8 mouse cellular contexts compared by ENCODE assay signal in genomic region chr11:120785145-120785544, GRCm38 (mm10). TPM values are rescaled to one million over a fixed set of nuclear protein-coding genes. Genes with fewer than 3 reads are reported as not detected.
DNase-seq lines count a peak whose midpoint lies in the region; ATAC-seq lines count a peak whose summit lies in the region.

No protein-coding gene starts in this region.

- 0 out of 2 replicates have a peak, but pooled peaks cover 6% of the 10 kb centered on the region for H3K27me3 ChIP-seq in kidney, embryonic 15.5 days
- no peaks in the 10 kb centered on the region; the same call in 1 of the 2 replicates for H3K27me3 ChIP-seq in hindbrain, embryonic 12.5 days
- peaks cover 4% of the 10 kb centered on the region; the same call in 1 of the 2 replicates for H3K27me3 ChIP-seq in midbrain, embryonic 12.5 days

- H3K36me3 ChIP-seq in kidney, embryonic 15.5 days, result peaks cover 54% of the 10 kb centered on the region
- peaks cover 55% of the 10 kb centered on the region for H3K36me3 ChIP-seq in hindbrain, embryonic 12.5 days
- peaks cover 57% of the 10 kb centered on the region for H3K36me3 ChIP-seq in midbrain, embryonic 12.5 days

- H3K4me3 ChIP-seq in kidney, embryonic 15.5 days (replicated peaks), result peak overlapping the region; percentile 97
- H3K4me3 ChIP-seq in brown adipose tissue, adult 24 weeks (ENCODE audit: insufficient read depth, low read depth, low read length), result peak overlapping the region; percentile 98
- peak overlapping the region; percentile 100 for H3K4me3 ChIP-seq in hindbrain, embryonic 12.5 days
- H3K4me3 ChIP-seq in midbrain, embryonic 12.5 days, result peak overlapping the region; percentile 80

- peak overlapping the region; percentile 84 for H3K27ac ChIP-seq in kidney, embryonic 15.5 days
- no peak overlapping the region for H3K27ac ChIP-seq in brown adipose tissue, adult 24 weeks (replicated peaks; ENCODE audit: low read depth, low read length)
- no peak overlapping the region for H3K27ac ChIP-seq in hindbrain, embryonic 12.5 days
- H3K27ac ChIP-seq in midbrain, embryonic 12.5 days (replicated peaks), result no peak overlapping the region

- WGBS in kidney, embryonic 15.5 days, result 35% methylated on average over 9 of the region's 9 CpGs
- WGBS in hindbrain, embryonic 12.5 days, result 35% methylated on average over 9 of the region's 9 CpGs
- WGBS in midbrain, embryonic 12.5 days, result 39% methylated on average over 9 of the region's 9 CpGs

- H3K9ac ChIP-seq in kidney, embryonic 15.5 days, result peak overlapping the region; percentile 87
- peak overlapping the region; percentile 96 for H3K9ac ChIP-seq in hindbrain, embryonic 12.5 days
- H3K9ac ChIP-seq in midbrain, embryonic 12.5 days (replicated peaks), result peak overlapping the region; percentile 84

- peaks cover 25% of the 10 kb centered on the region for H3K4me1 ChIP-seq in kidney, embryonic 15.5 days
- peaks cover 9% of the 10 kb centered on the region for H3K4me1 ChIP-seq in brown adipose tissue, adult 24 weeks (ENCODE audit: control insufficient read depth, insufficient read depth, insufficient read length, low read length)
- peaks cover 19% of the 10 kb centered on the region for H3K4me1 ChIP-seq in hindbrain, embryonic 12.5 days
- H3K4me1 ChIP-seq in midbrain, embryonic 12.5 days, result peaks cover 22% of the 10 kb centered on the region

- ATAC-seq in kidney, embryonic 15.5 days (replicated peaks; ENCODE audit: low FRiP score), result no peak
- ATAC-seq in hindbrain, embryonic 12.5 days (ENCODE audit: low FRiP score), result no peak
- ATAC-seq in midbrain, embryonic 12.5 days (ENCODE audit: low FRiP score, low read depth), result no peak
- ATAC-seq in megakaryocyte progenitor cell, adult 5-6 weeks (replicated peaks; ENCODE audit: poor library complexity), result no peak

- intact Hi-C loops in left cerebral cortex, postnatal 4 days (cut with DNase I), result loop anchor here (10.0 kb wide), 1 partner anchor 170 kb away; the partner anchor contains the start of gene Pcyt2

- H3K4me2 ChIP-seq in kidney, embryonic 15.5 days, result peak overlapping the region; percentile 94
- peak overlapping the region; percentile 97 for H3K4me2 ChIP-seq in hindbrain, embryonic 12.5 days (replicated peaks)
- peak overlapping the region; percentile 95 for H3K4me2 ChIP-seq in midbrain, embryonic 12.5 days (replicated peaks)

- H3K9me3 ChIP-seq in kidney, embryonic 15.5 days (replicated peaks), result no peaks in the 10 kb centered on the region
- no peaks in the 10 kb centered on the region for H3K9me3 ChIP-seq in hindbrain, embryonic 12.5 days (replicated peaks)
- H3K9me3 ChIP-seq in midbrain, embryonic 12.5 days, result no peaks in the 10 kb centered on the region

- DNase-seq in kidney, postnatal 36 days, result no peak
- DNase-seq in ovary, postnatal 36 days (ENCODE audit: low spot score), result no peak
- no peak for DNase-seq in left cerebral cortex, postnatal 4 days

RNA-seq across cellular contexts. Expression of gene Gps1, which starts 1.1 kb away (rescaled TPM):
- polyA plus RNA-seq in kidney, embryonic 15.5 days (2015; fragmentation: Nextera tagmentation; extraction: Ambion mirVana), result 200 and 215 TPM in 2 replicates
- 48.9 and 60.0 TPM in 2 replicates for polyA plus RNA-seq in brown adipose tissue, adult 24 weeks (2012; ENCODE audit: insufficient read depth, insufficient read length, missing spikeins)
- 223 and 232 TPM in 2 replicates for polyA plus RNA-seq in hindbrain, embryonic 12.5 days (2016; fragmentation: Nextera tagmentation; extraction: Ambion mirVana)
- 235 and 248 TPM in 2 replicates for polyA plus RNA-seq in midbrain, embryonic 12.5 days (2016; fragmentation: Nextera tagmentation; extraction: Ambion mirVana)
- 81.2 and 99.9 TPM in 2 replicates for total RNA-seq in megakaryocyte progenitor cell, adult 5-6 weeks (2015)
- total RNA-seq in megakaryocyte progenitor cell, adult 5-6 weeks (2017), result 90.0 and 93.4 TPM in 2 replicates
- total RNA-seq in left cerebral cortex, postnatal 4 days (2021), result 100 to 1,000 TPM; 142 to 154 TPM

RNA-seq across cellular contexts. Expression of gene Rfng, which starts 1.1 kb away (rescaled TPM):
- 36.5 and 39.9 TPM in 2 replicates for polyA plus RNA-seq in kidney, embryonic 15.5 days (2015; fragmentation: Nextera tagmentation; extraction: Ambion mirVana)
- 14.0 and 15.1 TPM in 2 replicates for polyA plus RNA-seq in brown adipose tissue, adult 24 weeks (2012; ENCODE audit: insufficient read depth, insufficient read length, missing spikeins)
- polyA plus RNA-seq in hindbrain, embryonic 12.5 days (2016; fragmentation: Nextera tagmentation; extraction: Ambion mirVana), result 68.5 and 70.1 TPM in 2 replicates
- polyA plus RNA-seq in midbrain, embryonic 12.5 days (2016; fragmentation: Nextera tagmentation; extraction: Ambion mirVana), result 63.4 and 66.4 TPM in 2 replicates
- total RNA-seq in megakaryocyte progenitor cell, adult 5-6 weeks (2015), result 11.6 and 12.2 TPM in 2 replicates
- 2.7 and 5.2 TPM in 2 replicates for total RNA-seq in megakaryocyte progenitor cell, adult 5-6 weeks (2017)
- 10 to 100 TPM; 82.1 to 87.1 TPM for total RNA-seq in left cerebral cortex, postnatal 4 days (2021)

RNA-seq across cellular contexts. Expression of gene Dus1l, which starts 11.1 kb away (rescaled TPM):
- polyA plus RNA-seq in kidney, embryonic 15.5 days (2015; fragmentation: Nextera tagmentation; extraction: Ambion mirVana), result 74.2 and 87.2 TPM in 2 replicates
- 20.1 and 31.0 TPM in 2 replicates for polyA plus RNA-seq in brown adipose tissue, adult 24 weeks (2012; ENCODE audit: insufficient read depth, insufficient read length, missing spikeins)
- 54.5 and 60.0 TPM in 2 replicates for polyA plus RNA-seq in hindbrain, embryonic 12.5 days (2016; fragmentation: Nextera tagmentation; extraction: Ambion mirVana)
- polyA plus RNA-seq in midbrain, embryonic 12.5 days (2016; fragmentation: Nextera tagmentation; extraction: Ambion mirVana), result 64.2 and 67.6 TPM in 2 replicates
- 65.0 and 77.7 TPM in 2 replicates for total RNA-seq in megakaryocyte progenitor cell, adult 5-6 weeks (2015)
- 53.8 and 60.4 TPM in 2 replicates for total RNA-seq in megakaryocyte progenitor cell, adult 5-6 weeks (2017)
- 10 to 100 TPM; 40.2 to 45.5 TPM for total RNA-seq in left cerebral cortex, postnatal 4 days (2021)

RNA-seq across cellular contexts. Expression of gene Hmga1b, which starts 22.6 kb away (rescaled TPM):
- polyA plus RNA-seq in kidney, embryonic 15.5 days (2015; fragmentation: Nextera tagmentation; extraction: Ambion mirVana), result 3.8 and 6.1 TPM in 2 replicates
- 14.9 and 15.4 TPM in 2 replicates for polyA plus RNA-seq in brown adipose tissue, adult 24 weeks (2012; ENCODE audit: insufficient read depth, insufficient read length, missing spikeins)
- 3.0 and 4.0 TPM in 2 replicates for polyA plus RNA-seq in hindbrain, embryonic 12.5 days (2016; fragmentation: Nextera tagmentation; extraction: Ambion mirVana)
- 5.4 and 6.8 TPM in 2 replicates for polyA plus RNA-seq in midbrain, embryonic 12.5 days (2016; fragmentation: Nextera tagmentation; extraction: Ambion mirVana)
- total RNA-seq in megakaryocyte progenitor cell, adult 5-6 weeks (2015), result 28.6 and 31.3 TPM in 2 replicates
- 20.6 and 25.8 TPM in 2 replicates for total RNA-seq in megakaryocyte progenitor cell, adult 5-6 weeks (2017)
- total RNA-seq in left cerebral cortex, postnatal 4 days (2021), result 10 to 100 TPM; 29.6 to 85.6 TPM

RNA-seq across cellular contexts. Expression of gene Fasn, which starts 39.2 kb away (rescaled TPM):
- polyA plus RNA-seq in kidney, embryonic 15.5 days (2015; fragmentation: Nextera tagmentation; extraction: Ambion mirVana), result 44.1 and 51.8 TPM in 2 replicates
- polyA plus RNA-seq in brown adipose tissue, adult 24 weeks (2012; ENCODE audit: insufficient read depth, insufficient read length, missing spikeins), result 5,806 and 7,060 TPM in 2 replicates
- 115 and 120 TPM in 2 replicates for polyA plus RNA-seq in hindbrain, embryonic 12.5 days (2016; fragmentation: Nextera tagmentation; extraction: Ambion mirVana)
- 139 and 140 TPM in 2 replicates for polyA plus RNA-seq in midbrain, embryonic 12.5 days (2016; fragmentation: Nextera tagmentation; extraction: Ambion mirVana)
- total RNA-seq in megakaryocyte progenitor cell, adult 5-6 weeks (2015), result 44.3 and 66.8 TPM in 2 replicates
- total RNA-seq in megakaryocyte progenitor cell, adult 5-6 weeks (2017), result 32.9 and 36.1 TPM in 2 replicates
- 100 to 1,000 TPM; 448 to 457 TPM for total RNA-seq in left cerebral cortex, postnatal 4 days (2021)
